Mouse (Mus musculus): Measurements from ENCODE around the gene Rab1b.
"Not testable (repeated sequence)": the region's sequence is repeated elsewhere in the genome, so short reads cannot be mapped to it uniquely, and the experiment has no call there.

Gene Rab1b

GRCm38 (mm10) chr19:5097521-5098362, 9.1 kb downstream of the Rab1b start:
- peak; percentile 18 for DNase-seq (ENCODE audit: low read depth)

GRCm38 (mm10) chr19:5095887-5096474, 10.9 kb downstream of the Rab1b start:
- DNase-seq (ENCODE audit: low read depth): no peak

- DNase-seq (ENCODE audit: low read depth): peak; percentile 22
These were observed 12.0 kb downstream of the Rab1b start for GRCm38 (mm10) chr19:5094746-5095417.

GRCm38 (mm10) chr19:5094243-5094632, 12.6 kb downstream of the Rab1b start:
- DNase-seq (ENCODE audit: low read depth): peak; percentile 95

- no peak for DNase-seq (ENCODE audit: low read depth)
These were observed 13.2 kb downstream of the Rab1b start for GRCm38 (mm10) chr19:5093481-5094242.

GRCm38 (mm10) chr19:5092083-5092482, 14.8 kb downstream of the Rab1b start:
- DNase-seq (ENCODE audit: low read depth): no peak

- no peak for DNase-seq (ENCODE audit: low read depth)
These were observed 17.5 kb downstream of the Rab1b start for GRCm38 (mm10) chr19:5089324-5089723.

GRCm38 (mm10) chr19:5087884-5088728, 18.8 kb downstream of the Rab1b start, which contains the start of gene Yif1a:
Yif1a (plus strand) TSS chr19:5088538.
- DNase-seq (ENCODE audit: low read depth): peak; percentile 99

GRCm38 (mm10) chr19:5086533-5086932, 20.3 kb downstream of the Rab1b start:
- DNase-seq (ENCODE audit: low read depth): not testable (repeated sequence)

- DNase-seq (ENCODE audit: low read depth): no peak
These were observed 21.6 kb downstream of the Rab1b start, which contains the start of gene Tmem151a for GRCm38 (mm10) chr19:5085145-5085863. Tmem151a (minus strand) TSS chr19:5085531.

- no peak for DNase-seq (ENCODE audit: low read depth)
These were observed 22.1 kb downstream of the Rab1b start for GRCm38 (mm10) chr19:5084834-5085144.

GRCm38 (mm10) chr19:5083961-5084833, 22.7 kb downstream of the Rab1b start:
- no peak for DNase-seq (ENCODE audit: low read depth)

- no peak for DNase-seq (ENCODE audit: low read depth)
These were observed 24.3 kb downstream of the Rab1b start for GRCm38 (mm10) chr19:5082596-5082995.

GRCm38 (mm10) chr19:5082005-5082404, 24.9 kb downstream of the Rab1b start:
- DNase-seq (ENCODE audit: low read depth): no peak

GRCm38 (mm10) chr19:5079279-5079678, 27.6 kb downstream of the Rab1b start:
- DNase-seq (ENCODE audit: low read depth): peak; percentile 57

GRCm38 (mm10) chr19:5073518-5073917, 33.4 kb downstream of the Rab1b start:
- DNase-seq (ENCODE audit: low read depth): no peak

GRCm38 (mm10) chr19:5073028-5073427, 33.8 kb downstream of the Rab1b start:
- peak; percentile 89 for DNase-seq (ENCODE audit: low read depth)

- DNase-seq (ENCODE audit: low read depth): peak; percentile 90
These were observed 34.4 kb downstream of the Rab1b start for GRCm38 (mm10) chr19:5072389-5073019.

Data from NIH3T3 (cell line).